In genomic region chr13:30448895-30449294, GRCm38 (mm10) we compare ENCODE assay signal across 22 mouse cellular contexts.
"Had no signal": no experiment of that assay in that cellular context is flagged by ENCODE, and none has a peak within 500 bp of the region (broad histone marks: within the 10 kb centered on the region; RNA-seq: fewer than 3 reads in every experiment).

No protein-coding gene starts in this region.

- H3K27ac ChIP-seq: hindbrain, embryonic 13.5 days; limb, embryonic 12.5 days; limb, embryonic 15.5 days; liver, embryonic 14.5 days; macrophage; midbrain, embryonic 12.5 days; midbrain, embryonic 15.5 days; neural tube, embryonic 12.5 days; neural tube, embryonic 15.5 days; stomach, postnatal 0 days had no signal

- H3K9me3 ChIP-seq: hindbrain, embryonic 13.5 days; limb, embryonic 12.5 days; limb, embryonic 15.5 days; midbrain, embryonic 12.5 days; midbrain, embryonic 15.5 days; neural tube, embryonic 12.5 days; neural tube, embryonic 15.5 days had no signal

- H3K27me3 ChIP-seq: hindbrain, embryonic 13.5 days; limb, embryonic 12.5 days; limb, embryonic 15.5 days; midbrain, embryonic 12.5 days; midbrain, embryonic 15.5 days; neural tube, embryonic 12.5 days; neural tube, embryonic 15.5 days had no signal

- H3K4me2 ChIP-seq: hindbrain, embryonic 13.5 days; limb, embryonic 12.5 days; limb, embryonic 15.5 days; liver, embryonic 11.5 days; midbrain, embryonic 12.5 days; midbrain, embryonic 15.5 days; neural tube, embryonic 12.5 days; neural tube, embryonic 15.5 days had no signal

- DNase-seq: left cerebral cortex, postnatal 4 days; liver, postnatal 0 days; right cerebral cortex, adult 18-20 months; right cerebral cortex, postnatal 14 days; right cerebral cortex, postnatal 4 days; thymus, adult 2 months; thymus, postnatal 14 days; thymus, postnatal 4 days had no signal

- H3K9ac ChIP-seq: hindbrain, embryonic 13.5 days; limb, embryonic 12.5 days; limb, embryonic 15.5 days; liver, embryonic 14.5 days; liver, postnatal 0 days; midbrain, embryonic 12.5 days; midbrain, embryonic 15.5 days; neural tube, embryonic 12.5 days; neural tube, embryonic 15.5 days had no signal

- ATAC-seq: hindbrain, embryonic 16.5 days; intestine, postnatal 0 days; liver, postnatal 0 days; lung, postnatal 0 days; midbrain, embryonic 15.5 days had no signal

- H3K4me3 ChIP-seq: hindbrain, embryonic 13.5 days; limb, embryonic 12.5 days; limb, embryonic 15.5 days; midbrain, embryonic 12.5 days; midbrain, embryonic 15.5 days; neural tube, embryonic 12.5 days; neural tube, embryonic 15.5 days had no signal

- H3K36me3 ChIP-seq: hindbrain, embryonic 13.5 days; limb, embryonic 12.5 days; limb, embryonic 15.5 days; midbrain, embryonic 12.5 days; midbrain, embryonic 15.5 days; neural tube, embryonic 12.5 days; neural tube, embryonic 15.5 days had no signal

- H3K4me1 ChIP-seq: hindbrain, embryonic 13.5 days; limb, embryonic 15.5 days; midbrain, embryonic 12.5 days; midbrain, embryonic 15.5 days; neural tube, embryonic 12.5 days; neural tube, embryonic 15.5 days had no signal
